Mouse (Mus musculus): ENCODE data around the gene Gnaq. TPM values are rescaled to one million over a fixed set of nuclear protein-coding genes. Genes with fewer than 3 reads are reported as not detected.

Gene Gnaq
- polyA plus RNA-seq, 2 experiments from 2014 or later = 18.3 to 23.3 TPM

DNA sequence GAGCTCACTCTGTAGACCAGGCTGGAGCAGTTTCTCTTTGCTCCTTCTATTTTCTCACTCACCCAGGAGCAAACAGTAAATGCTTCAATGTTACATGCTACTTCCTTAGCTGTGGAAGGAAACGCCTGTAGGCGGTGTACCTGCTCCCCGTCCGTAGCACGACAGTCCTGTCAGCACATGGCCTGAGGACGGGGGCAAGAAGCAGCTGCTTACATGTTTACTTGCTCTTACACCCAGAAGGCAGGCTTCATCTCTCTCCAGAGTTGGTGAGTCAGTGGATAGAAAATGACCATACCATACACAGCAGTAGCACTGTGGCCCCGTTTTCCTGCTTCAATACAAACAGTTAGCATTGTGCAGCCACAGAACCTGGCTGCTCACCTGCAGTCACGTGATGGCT is 247.1 kb downstream of the Gnaq start:
- ATAC-seq = no peak

DNA sequence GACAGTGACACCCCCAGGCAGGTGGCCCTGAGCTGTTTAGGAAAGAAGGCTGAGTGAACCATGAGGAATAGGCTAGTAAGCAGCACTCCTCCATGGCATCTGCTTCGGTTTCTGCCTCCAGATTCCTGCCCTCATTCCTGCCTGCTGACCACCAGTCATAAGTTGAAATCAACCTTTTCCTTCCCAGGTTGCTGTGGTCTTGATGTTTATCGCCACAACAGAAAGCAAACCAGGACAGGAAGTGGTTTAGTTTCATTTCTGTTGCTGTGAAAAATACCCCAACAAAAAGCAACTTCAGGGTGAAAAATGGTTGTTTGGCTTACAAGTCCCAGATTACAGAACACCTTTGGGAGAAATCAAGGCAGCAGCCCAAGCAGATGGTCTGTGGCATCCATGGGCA is 249.8 kb downstream of the Gnaq start:
- ATAC-seq = no peak

- ATAC-seq = no peak
These were observed 250.5 kb downstream of the Gnaq start for GRCm38 (mm10) chr19:16383127-16383526.

DNA sequence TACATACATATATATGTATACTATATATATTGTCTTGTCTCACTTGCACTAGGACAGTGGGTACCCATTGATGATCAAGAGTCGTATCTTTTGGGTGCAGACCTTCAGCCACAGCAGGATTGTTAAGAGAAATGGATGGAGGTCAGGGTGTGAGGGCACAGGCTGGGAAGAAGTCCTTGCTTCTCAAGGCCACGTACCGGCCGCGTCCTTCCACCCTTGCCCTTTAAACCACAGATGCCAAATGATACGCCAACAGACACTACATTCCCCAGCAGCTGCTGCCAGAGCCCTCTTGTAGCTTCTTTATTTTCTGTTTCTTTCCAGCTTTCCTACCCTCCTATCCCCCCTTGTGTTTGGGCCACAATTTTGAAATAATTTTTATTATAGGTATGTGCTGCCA is 251.5 kb downstream of the Gnaq start:
- ATAC-seq = no peak

GRCm38 (mm10) chr19:16384957-16385356 is 252.3 kb downstream of the Gnaq start:
- no peak for ATAC-seq

DNA sequence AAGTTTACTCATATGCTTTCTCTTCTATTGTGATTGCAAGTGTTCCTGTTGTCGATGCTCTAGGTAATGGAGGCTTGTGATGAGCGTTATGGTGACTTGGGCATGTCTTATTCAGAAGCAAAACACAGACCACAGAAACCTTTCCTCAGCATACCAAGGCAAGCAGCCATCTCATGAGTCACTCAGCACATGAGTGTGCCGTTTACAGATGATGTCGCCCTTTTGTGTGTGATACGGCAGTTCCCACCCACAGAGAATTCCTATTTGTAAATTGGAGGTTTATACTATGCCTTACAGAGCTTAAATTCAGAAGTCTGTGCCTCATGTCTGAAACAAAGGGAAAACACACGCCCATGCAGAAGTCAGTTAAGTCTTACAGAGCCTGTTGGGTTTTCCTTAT is 253.9 kb downstream of the Gnaq start:
- no peak for ATAC-seq

DNA sequence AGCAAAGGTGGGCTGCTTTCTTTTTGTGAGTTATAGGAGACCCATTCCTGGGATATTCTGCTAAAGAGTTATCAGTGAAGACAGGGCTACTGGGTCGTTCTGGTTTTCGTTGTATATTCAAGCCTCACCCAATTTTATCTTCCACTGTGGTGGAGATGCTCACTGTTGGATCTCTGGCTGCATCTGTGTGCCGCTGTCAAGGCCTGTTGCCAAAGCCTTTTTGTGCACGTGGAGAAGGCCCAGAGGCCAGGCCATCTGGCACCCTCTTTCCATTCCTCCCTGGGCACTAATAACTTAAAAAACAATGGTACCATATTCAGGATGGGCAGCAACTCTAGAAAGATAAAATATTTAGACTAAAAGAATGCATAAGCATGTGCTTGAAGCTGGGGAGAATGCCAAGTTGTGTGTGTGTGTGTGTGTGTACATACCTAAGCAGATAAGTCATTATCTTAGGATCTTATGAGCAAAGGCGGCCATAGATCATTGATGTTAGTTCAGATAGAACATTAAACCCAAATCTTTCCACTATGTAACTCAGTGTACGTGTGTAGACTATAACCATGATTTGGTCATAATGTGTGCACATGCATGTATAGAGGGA is 257.7 kb downstream of the Gnaq start:
- ATAC-seq = no peak

GRCm38 (mm10) chr19:16394381-16394780 is 261.8 kb downstream of the Gnaq start:
- no peak for ATAC-seq

GRCm38 (mm10) chr19:16403101-16403500 is 270.5 kb downstream of the Gnaq start:
- no peak for ATAC-seq

GRCm38 (mm10) chr19:16407727-16408126 is 275.1 kb downstream of the Gnaq start:
- no peak for ATAC-seq

DNA sequence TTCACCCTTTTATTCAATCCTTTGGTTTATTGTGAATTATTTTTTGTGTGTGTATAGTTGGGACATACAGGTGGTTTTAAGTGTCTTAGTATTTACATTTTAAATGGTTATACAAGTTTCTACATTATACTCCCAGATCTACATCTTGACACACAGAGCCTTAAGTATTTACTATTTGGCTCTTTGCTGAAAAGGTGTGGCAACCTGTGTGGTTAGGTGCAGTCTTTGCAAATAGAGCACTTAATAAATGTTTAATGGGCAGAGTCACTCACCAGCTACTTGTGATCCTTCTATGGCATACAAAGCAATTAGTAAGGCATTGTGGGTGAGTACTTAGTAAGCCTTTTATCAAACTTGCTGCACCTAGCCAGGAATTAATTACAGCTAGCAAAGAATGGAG is 278.7 kb downstream of the Gnaq start:
- ATAC-seq = no peak

GRCm38 (mm10) chr19:16418086-16418663 is 285.5 kb downstream of the Gnaq start:
- ATAC-seq = peak; percentile 77

DNA sequence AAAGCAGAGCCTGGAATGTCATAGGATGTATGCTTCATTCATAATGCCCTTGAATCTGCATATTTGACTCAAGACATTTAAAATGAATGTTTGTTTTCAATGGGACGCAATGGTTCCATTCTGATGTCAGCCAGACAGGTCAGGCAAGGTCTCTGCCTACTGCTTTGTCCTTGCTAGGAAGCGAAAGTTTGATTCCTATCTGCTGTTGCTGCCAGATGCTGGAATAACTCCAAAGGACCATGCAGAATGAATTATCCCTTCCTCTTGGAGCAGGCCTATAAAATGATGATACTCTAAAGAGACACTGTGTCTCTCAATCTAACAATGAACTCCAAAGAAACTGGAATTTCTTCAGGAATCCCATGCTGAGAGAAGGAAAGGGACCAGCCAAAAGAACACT is 293.0 kb downstream of the Gnaq start:
- no peak for ATAC-seq

DNA sequence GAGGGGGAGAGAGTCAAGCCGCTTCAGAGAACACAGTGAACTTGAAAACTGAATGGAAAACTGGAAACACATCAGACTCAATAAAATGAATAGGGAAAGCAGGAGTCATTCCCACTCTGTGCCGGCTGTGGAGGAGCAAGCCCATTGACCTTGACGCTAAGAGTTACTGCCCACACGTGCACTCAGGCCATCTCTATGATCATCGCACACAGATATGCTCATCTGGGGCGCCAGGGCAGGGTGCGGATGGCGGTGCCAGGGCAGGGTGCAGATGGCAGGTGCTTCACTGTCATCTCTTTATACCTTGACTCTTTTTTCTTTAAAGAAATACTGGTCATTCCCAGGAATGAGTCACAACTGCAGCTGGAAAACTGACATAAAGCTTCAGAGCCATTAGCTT is 298.7 kb downstream of the Gnaq start:
- ATAC-seq = no peak

GRCm38 (mm10) chr19:16434879-16435278 is 302.2 kb downstream of the Gnaq start:
- no peak for ATAC-seq

GRCm38 (mm10) chr19:16435531-16436231 is 303.1 kb downstream of the Gnaq start, which contains the start of gene Gna14:
TSS of gene Gna14 (plus strand) at chr19:16435762.
- peak; percentile 78 for ATAC-seq

DNA sequence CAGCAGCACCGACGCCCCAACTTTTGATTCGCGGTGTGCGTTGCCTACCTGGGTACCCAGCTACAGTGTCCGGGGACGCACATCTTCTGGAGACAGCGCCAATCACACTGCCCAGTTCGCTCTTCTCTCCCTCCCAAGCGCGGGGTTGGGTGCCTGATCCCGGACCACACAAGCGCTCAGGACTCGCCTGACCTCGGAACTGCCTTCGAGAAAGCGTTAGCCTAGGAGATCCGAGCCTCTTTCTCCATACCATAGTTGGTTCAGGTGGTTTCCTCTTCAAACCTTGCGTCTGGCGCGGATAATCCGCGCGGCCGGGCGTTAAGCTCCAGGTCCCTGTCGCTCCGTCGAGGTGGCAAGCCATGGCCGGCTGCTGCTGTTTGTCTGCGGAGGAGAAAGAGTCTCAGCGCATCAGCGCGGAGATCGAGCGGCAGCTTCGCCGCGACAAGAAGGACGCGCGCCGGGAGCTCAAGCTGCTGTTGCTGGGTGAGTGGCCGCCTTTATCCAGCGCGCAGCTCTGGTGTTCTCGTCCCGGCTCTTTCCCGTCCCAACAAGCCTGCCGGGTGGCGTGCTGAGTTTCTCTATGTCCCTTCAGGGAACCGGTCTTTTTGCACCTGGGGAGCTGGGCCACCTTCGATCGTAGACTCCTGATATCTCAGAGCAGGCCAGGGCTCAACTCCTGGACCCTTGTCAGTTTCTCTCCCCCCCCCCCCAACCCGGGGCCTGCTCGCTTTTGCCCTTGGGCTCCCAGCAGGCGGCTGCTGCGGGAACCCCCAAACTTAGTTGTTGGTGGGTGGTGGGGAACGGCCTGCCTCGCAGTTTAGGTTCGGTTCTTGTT is 303.9 kb downstream of the Gnaq start:
- ATAC-seq = no peak

Other genes with a start within 250 kb of the Gnaq start
- gene Psat1, start 185.5 kb upstream of the Gnaq start, polyA plus RNA-seq (2017; shearing (Covaris generic)) = 10 to 100 TPM; 59.0 to 61.6 TPM
- 1 to 10 TPM; 2.2 to 3.0 TPM for gene Cep78, start 147.8 kb upstream of the Gnaq start, polyA plus RNA-seq (2017; shearing (Covaris generic))

All from activated CD4-positive, CD25-positive, alpha-beta regulatory T cell, adult 4 months (primary cell).